Mouse (Mus musculus) spleen, postnatal 0 days (tissue): ENCODE results near the gene Zfand4. TPM values are rescaled to one million over a fixed set of nuclear protein-coding genes. Genes with fewer than 3 reads are reported as not detected.

Experiments
- polyA plus RNA-seq: library from polyadenylated mRNA; unstranded; fragments of >200 nt; fragmentation: Nextera tagmentation; extraction: Ambion mirVana; gene quantifications from 2 replicates; pipeline ENCODE4 v1.2.1, GENCODE M21; 2015

Gene Zfand4
- 8.0 and 8.1 TPM in 2 replicates for polyA plus RNA-seq

GRCm38 (mm10) chr6:116264018-116264651 lies at the start of gene Zfand4:
TSS of gene Zfand4 (plus strand) at chr6:116264222.

GRCm38 (mm10) chr6:116337835-116338501 lies 73.9 kb downstream of the Zfand4 start, which contains the start of gene March8:
TSS of gene March8 (plus strand) at chr6:116338024.

Other genes starting within 250 kb of the Zfand4 start
- gene Tmcc1, start 70.7 kb upstream of the Zfand4 start, polyA plus RNA-seq, result 20.6 and 24.7 TPM in 2 replicates
- 18.1 and 22.3 TPM in 2 replicates for gene Washc2, start 56.2 kb upstream of the Zfand4 start, polyA plus RNA-seq
- 71.9 and 76.1 TPM in 2 replicates for gene March8, start 73.8 kb downstream of the Zfand4 start, polyA plus RNA-seq
- 14.9 and 20.7 TPM in 2 replicates for gene Alox5, start 197.0 kb downstream of the Zfand4 start, polyA plus RNA-seq
- not detected in 2 replicates for gene Olfr211, start 224.9 kb downstream of the Zfand4 start, polyA plus RNA-seq
- not detected in 2 replicates for gene Olfr212, start 242.3 kb downstream of the Zfand4 start, polyA plus RNA-seq